Mouse (Mus musculus) liver, postnatal 0 days (tissue): ENCODE measurements around the gene Lgals8.

Source experiments
- CTCF ChIP-seq: sonication (generic); IDR thresholded peaks from 2 replicates; pipeline ENCODE4 v1.5.1; 2016; ENCODE audit warnings: antibody characterized with exemption, low read depth
- EP300 ChIP-seq: IDR thresholded peaks from 2 replicates; pipeline ENCODE4 v1.6.1; 2016; ENCODE audit warnings: antibody characterized with exemption, low read depth, mild to moderate bottlenecking

- TF ChIP-seq CTCF = no peak
- no peak for TF ChIP-seq EP300
Measured at GRCm38 (mm10) chr13:12420596-12420995, 44.1 kb downstream of the Lgals8 start.
